Mouse (Mus musculus) large intestine, adult 2 months (tissue): Measurements from ENCODE around the gene Dnajc6. TPM values are rescaled to one million over a fixed set of nuclear protein-coding genes. Genes with fewer than 3 reads are reported as not detected.

Experiments
- DNase-seq: peaks from one replicate; pipeline ENCODE4 v3.0.0-alpha.2; 2012; ENCODE audit warnings: low read depth, low spot score
- WGBS: fragments of 180-500 bp; shearing (Covaris S2); methylation state at CpG from one replicate; pipeline ENCODE4 v1.1.7; 2018; 5-methylcytosine and 5-hydroxymethylcytosine counted together
- polyA plus RNA-seq: library from polyadenylated mRNA; depleted of rRNA; stranded (reverse); fragments of >200 nt; gene quantifications from 2 replicates; pipeline ENCODE4 v1.2.3, GENCODE M21; 2012

Gene Dnajc6
- polyA plus RNA-seq, 1 experiment: 0.57 TPM

DNA sequence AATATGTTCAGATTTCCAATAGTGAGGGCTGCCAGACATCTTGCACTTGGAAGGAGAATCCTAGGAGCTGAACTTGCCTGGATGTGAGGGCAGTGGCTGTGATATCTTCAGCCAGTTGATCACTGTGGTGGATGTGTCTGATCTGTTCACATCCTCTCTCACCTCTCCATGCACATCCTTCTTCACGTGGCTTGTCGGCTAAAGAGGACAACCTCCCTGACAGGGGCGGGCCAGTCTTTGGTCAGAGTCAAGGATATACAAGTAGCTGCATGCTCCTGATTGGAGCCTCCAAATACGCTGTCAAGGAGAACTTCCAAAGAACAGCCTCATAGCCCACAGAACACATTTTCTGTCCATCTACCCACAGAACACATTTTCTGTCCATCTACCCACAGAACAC is 58.6 kb downstream of the Dnajc6 start:
- DNase-seq: no peak
- WGBS: 79% methylated on average over 4 of the region's 4 CpGs

GRCm38 (mm10) chr4:101560137-101560536 is 63.7 kb downstream of the Dnajc6 start:
- DNase-seq: no peak
- WGBS: 59% methylated on average over 4 of the region's 4 CpGs

DNA sequence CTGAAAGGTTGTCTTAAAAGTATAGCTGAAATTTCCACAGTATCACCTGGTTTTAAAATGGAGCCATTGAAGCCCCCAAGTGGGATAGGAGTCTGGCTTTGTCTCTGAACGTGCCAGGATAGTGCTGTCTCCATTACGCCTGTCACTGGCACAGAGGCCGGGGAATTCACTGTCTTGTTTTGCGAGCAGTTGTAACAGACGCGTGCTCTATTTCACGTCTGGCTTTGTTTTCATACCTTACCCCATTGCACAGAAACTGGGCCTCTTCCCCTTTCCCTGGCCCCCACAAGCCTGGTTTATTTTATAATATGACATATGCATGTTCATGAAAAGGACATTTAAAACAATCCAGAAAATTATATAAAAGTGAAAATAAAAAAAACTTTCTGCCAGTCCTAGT is 66.4 kb downstream of the Dnajc6 start:
- WGBS: 54% methylated on average over 7 of the region's 7 CpGs
- no peak for DNase-seq

- 93% methylated on average over 5 of the region's 5 CpGs for WGBS
- no peak for DNase-seq
Measured at GRCm38 (mm10) chr4:101563607-101564006, 67.2 kb downstream of the Dnajc6 start.

DNA sequence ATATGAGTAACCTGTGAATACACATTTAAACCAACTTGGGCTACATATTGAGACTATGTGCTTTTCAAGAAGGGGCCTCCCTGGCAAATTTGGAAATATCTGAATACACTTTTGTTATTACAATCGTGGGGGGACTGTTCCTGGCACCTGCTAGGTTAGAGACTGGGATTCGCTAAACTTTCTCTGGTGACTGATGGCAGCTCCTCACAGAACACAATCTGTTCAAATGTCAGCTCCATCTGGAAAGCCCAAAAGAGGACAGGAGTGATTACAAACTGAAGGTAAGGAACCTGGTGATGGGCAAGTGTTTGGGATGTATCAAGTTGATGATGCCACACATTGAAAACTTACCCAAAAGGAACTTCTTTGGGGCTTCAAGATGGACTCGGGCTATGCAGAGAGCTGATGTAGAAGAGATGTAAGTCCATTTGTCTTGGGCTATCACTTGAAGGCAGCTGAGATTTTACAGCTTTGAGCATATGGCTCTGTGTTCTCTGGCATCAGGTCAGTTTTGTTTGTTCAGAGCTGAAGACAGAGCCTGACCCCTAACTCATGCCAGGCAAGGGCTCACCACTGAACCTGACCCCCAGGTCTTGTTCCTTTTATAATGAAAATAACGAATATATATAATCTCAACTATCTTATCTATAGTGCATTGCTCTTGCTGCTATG is 68.4 kb downstream of the Dnajc6 start:
- no peak for DNase-seq
- 78% methylated on average over 4 of the region's 4 CpGs for WGBS

DNA sequence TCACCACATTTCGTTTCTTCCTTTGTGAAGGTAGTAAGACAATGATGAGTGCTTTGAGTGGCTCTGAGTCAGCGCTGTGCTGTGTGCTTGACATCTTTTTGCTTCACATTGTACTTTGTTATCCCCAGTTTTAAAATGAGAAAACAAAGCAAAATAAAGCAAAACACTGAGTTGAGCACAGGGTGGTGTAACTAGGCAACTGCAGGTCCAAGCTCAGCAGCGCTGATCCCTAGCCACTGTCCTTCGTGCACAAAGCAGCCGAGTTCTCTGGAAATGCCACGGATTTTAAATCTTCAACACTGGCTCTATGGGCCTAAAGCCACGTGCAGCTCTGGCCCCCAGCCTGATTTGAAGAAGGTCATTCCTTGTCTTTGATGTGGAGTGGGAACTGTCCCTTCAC is 72.6 kb downstream of the Dnajc6 start:
- WGBS: 69% methylated on average over 7 of the region's 7 CpGs
- no peak for DNase-seq

DNA sequence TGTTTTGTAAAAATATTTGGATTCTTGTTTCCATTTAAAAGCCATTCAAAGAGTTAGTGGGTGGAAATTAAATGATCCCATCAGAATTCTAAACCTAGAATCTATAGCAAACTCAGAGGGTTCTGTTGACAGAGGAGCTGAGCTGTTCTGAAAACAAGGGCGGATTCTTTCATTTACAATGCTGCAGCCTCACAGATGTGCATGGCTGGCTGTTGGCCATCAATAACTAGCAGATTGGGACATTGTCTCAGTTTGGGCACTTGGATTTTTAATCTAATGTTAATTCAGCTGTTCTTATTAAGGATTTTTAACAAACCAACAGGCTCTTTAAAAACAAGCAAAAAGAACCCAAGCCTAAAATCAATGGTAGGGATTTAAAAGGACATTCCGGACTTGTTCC is 75.7 kb downstream of the Dnajc6 start:
- 64% methylated on average over 2 of the region's 2 CpGs for WGBS
- no peak for DNase-seq

DNA sequence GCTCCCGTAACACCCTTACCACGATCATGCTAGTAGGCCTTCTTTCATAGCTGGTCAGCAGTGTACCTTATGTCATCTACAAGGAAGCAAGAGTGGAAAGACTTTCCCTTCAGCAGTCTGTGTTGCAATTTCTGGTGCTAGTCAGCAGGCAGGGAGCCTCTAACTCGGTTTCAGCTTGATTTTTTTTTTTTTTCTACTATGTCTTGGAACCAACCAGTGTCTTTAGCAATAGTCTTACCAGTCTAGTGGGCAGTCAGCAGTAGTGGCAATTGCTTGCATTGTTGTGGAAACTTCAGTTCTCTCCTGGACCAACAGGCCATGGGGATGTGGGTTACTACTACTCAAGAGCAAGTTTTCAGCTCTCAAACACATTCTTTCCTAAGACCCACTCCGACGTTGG is 78.9 kb downstream of the Dnajc6 start:
- 87% methylated on average over 5 of the region's 5 CpGs for whole genome bisulfite sequencing
- DNase-seq: no peak

- WGBS: 86% methylated on average over 7 of the region's 7 CpGs
- DNase-seq: no peak
Measured at GRCm38 (mm10) chr4:101578720-101579119, 82.3 kb downstream of the Dnajc6 start.

GRCm38 (mm10) chr4:101579517-101579916 is 83.1 kb downstream of the Dnajc6 start:
- DNase-seq: no peak

GRCm38 (mm10) chr4:101581156-101581555 is 84.7 kb downstream of the Dnajc6 start:
- 75% methylated on average over 4 of the region's 4 CpGs for WGBS
- DNase-seq: no peak

More at GRCm38 (mm10) chr4:101579517-101579916, 83.1 kb downstream of the Dnajc6 start:
- WGBS: 59% methylated on average over 5 of the region's 5 CpGs

DNA sequence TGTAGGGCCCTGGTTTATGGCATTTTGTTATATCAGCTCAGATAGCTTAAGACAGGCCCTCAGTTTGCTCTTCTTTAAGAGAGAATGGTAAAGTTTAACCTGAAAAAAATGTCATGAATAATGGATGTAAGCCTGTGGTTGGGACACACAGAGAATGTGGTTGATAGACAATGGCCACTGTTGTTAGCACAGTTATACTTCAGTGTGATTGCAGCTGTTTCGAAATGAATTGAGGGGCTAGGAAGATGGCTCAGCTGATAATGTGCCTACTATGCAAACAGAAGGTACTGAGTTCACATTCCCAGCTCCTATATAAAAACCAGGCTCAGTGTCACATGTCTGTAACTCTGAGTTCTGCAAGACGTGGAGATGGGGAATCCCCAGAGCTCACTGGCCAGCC is 86.4 kb downstream of the Dnajc6 start:
- 42% methylated on average over 2 of the region's 2 CpGs for WGBS
- DNase-seq: no peak

- WGBS: 60% methylated on average over 19 of the region's 19 CpGs
- no peak for DNase-seq
Measured at GRCm38 (mm10) chr4:101584524-101585454, 88.3 kb downstream of the Dnajc6 start.

DNA sequence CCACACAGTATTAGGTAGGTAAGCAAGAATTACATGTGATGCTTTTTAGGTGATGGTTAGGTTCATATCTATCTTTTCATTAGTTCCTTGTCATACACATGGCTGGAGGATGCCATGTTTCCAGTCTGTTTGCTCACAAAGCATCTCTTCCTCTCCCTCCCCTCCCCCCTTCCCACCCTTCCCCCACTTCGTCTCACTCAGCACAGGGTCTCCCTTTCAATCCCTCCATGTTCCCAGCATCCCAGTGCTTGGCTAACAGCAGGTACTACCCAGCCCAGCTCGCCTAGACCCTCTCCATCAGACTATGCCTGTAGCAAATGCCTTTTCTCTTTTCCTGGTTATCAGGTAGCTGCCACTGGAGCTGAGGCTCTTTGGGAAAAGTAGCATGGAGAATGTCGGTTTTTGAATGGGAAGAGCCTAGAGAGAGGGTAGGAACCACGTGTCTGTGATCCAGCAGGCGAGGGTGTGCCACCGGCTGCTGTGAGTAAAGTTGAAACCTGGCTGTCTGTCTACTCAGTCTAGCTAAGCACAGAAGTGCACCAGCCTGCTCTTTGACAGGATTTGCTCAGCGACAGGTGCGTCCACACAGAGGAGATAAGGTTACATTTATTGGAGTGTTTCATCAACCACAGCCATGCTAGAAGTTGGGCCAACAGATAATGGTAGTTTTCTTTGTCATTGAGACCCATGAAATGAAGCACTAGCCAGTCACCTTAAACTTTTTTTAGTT is 89.2 kb downstream of the Dnajc6 start:
- WGBS: 27% methylated on average over 8 of the region's 8 CpGs
- no peak for DNase-seq

DNA sequence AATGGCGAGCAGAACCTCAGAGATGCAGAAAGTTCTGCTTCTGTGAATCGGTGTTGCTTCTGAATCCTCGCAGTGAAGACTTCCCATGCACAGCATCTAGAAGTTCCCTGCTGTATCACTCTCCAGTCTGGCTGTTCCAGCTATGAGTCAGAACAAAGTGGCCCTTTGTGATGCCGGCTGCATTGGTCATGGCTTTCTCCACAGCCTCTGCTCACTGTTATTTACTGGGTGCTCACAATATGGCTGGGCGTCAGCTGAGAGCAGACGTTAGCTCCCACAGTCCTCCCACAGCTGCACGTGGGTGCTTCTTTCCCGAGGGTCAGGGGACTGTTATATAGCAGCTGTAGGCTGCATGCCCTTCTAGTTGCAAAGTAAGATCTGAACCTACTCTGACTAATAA is 92.5 kb downstream of the Dnajc6 start:
- WGBS: 70% methylated on average over 8 of the region's 8 CpGs

GRCm38 (mm10) chr4:101589771-101590170 is 93.3 kb downstream of the Dnajc6 start:
- 94% methylated on average over 3 of the region's 3 CpGs for WGBS
- no peak for DNase-seq

More for the DNA sequence above, 92.5 kb downstream of the Dnajc6 start:
- no peak for DNase-seq

- 80% methylated on average over 1 of the region's 1 CpGs for WGBS
- no peak for DNase-seq
Measured at GRCm38 (mm10) chr4:101591400-101591799, 95.0 kb downstream of the Dnajc6 start.

- no peak for DNase-seq
- WGBS: 76% methylated on average over 3 of the region's 3 CpGs
Measured at GRCm38 (mm10) chr4:101592466-101592865, 96.0 kb downstream of the Dnajc6 start.

DNA sequence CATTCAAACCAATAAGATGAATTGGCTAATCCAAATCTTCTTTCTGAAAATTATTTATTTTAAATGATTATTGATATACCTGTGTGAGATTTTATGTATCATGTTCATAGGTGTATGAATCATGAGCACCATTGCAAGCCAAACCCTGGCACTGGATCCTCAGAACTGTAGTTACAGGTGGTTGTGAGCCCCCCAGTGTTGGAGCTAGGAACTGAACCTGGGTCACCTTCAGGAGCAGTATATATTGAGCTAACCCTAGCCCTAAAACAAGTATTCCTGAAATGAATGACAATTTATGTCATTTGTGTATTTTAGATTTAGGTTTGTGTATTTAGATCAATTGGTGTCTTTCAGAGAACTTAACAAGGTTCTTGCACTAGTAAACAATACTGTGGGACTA is 105.3 kb downstream of the Dnajc6 start:
- DNase-seq: no peak

GRCm38 (mm10) chr4:101603635-101604034 is 107.2 kb downstream of the Dnajc6 start:
- WGBS: 73% methylated on average over 3 of the region's 3 CpGs
- no peak for DNase-seq
